Mouse (Mus musculus): ENCODE results near the gene Hps4.

GRCm38 (mm10) chr5:112355910-112356309, 13.0 kb downstream of the Hps4 start, which contains the start of gene Gm6583:
- TF ChIP-seq CTCF (IDR thresholded peaks at IDR 0.05; ENCODE audit: extremely low read depth, insufficient read depth, low read length) (no peak), POLR2A (IDR thresholded peaks at IDR 0.05; ENCODE audit: extremely low read depth, insufficient read depth, low read length) (no peak)
